Mouse (Mus musculus): Measurements from ENCODE around the gene Dot1l. TPM values are rescaled to one million over a fixed set of nuclear protein-coding genes. Genes with fewer than 3 reads are reported as not detected.
A peak's percentile ranks its signal among the peaks of the same experiment; 100 is the strongest.
"Not testable (repeated sequence)": the region's sequence is repeated elsewhere in the genome, so short reads cannot be mapped to it uniquely, and the experiment has no call there.

Dot1l gene
- polyA plus RNA-seq, 1 experiment from 2014 or later: 19.5 TPM

DNA sequence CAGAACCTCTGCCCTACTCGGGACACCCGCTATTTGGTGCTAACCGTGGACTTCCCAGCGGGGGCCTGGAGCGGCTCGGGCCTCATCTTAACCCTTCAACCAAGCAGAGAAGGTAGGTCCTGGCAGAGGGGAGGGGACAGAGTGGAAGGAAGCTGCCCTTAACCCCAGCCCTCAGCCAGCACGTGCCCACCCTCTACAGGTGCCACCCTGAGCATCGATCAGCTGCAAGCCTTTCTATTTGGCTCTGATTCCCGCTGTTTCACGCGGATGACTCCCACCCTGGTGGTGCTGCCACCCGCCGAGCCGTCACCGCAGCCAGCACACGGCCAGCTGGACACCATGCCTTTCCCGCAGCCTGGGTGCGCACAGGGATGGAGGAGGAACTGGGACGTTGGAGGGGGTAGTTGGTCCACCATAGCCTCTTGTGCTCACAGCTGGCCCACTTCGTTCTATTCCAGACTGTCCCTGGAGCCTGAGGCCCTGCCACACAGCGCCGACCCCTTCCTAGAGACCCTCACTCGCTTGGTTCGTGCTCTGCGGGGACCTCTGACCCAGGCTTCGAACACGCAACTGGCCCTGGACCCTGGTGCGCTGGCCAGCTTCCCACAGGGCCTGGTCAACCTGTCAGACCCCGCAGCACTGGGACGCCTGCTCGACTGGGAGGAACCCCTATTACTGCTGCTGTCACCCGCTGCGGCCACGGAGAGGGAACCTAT is 51.5 kb downstream of the Dot1l start:
- peak overlapping the region; percentile 75 for H3K4me2 ChIP-seq
- peaks cover 41% of the 10 kb centered on the region for H3K36me3 ChIP-seq
- peaks cover 42% of the 10 kb centered on the region for H3K4me1 ChIP-seq (replicated peaks)
- 39% methylated on average over 34 of the region's 34 CpGs for WGBS
- peak overlapping the region; percentile 44 for H3K4me3 ChIP-seq
- peak; percentile 20 for ATAC-seq (ENCODE audit: low read depth)
- H3K27me3 ChIP-seq: peaks cover 43% of the 10 kb centered on the region
- peak overlapping the region; percentile 86 for H3K27ac ChIP-seq (replicated peaks)
- H3K9me3 ChIP-seq: no peaks in the 10 kb centered on the region
- peak overlapping the region; percentile 79 for H3K9ac ChIP-seq

DNA sequence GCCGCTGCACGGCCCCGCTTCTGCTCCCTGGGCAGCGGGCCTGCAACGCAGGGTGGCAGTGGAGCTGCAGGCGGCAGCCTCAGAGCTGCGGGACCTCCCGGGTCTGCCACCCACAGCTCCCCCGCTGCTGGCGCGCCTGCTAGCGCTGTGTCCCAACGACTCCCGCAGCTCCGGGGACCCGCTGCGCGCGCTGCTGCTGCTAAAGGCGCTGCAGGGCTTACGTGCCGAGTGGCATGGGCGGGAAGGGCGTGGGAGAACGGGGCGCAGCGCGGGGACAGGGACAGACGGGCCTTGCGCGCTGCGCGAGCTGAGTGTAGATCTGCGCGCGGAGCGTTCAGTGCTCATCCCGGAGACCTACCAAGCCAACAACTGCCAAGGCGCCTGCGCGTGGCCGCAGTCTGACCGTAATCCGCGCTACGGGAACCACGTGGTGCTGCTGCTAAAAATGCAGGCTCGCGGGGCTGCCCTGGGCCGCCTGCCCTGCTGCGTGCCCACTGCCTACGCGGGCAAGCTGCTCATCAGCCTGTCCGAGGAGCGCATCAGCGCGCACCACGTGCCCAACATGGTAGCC is 52.1 kb downstream of the Dot1l start:
- under 1% methylated on average over 54 of the region's 58 CpGs for WGBS
- peak; percentile 85 for ATAC-seq (ENCODE audit: low read depth)
- Histone ChIP-seq H3K4me2 (peak overlapping the region; percentile 75), H3K4me1 (replicated peaks) (peaks cover 42% of the 10 kb centered on the region), H3K9me3 (no peaks in the 10 kb centered on the region), H3K4me3 (peak overlapping the region; percentile 44), H3K36me3 (peaks cover 35% of the 10 kb centered on the region), H3K9ac (peak overlapping the region; percentile 79), H3K27ac (replicated peaks) (peak overlapping the region; percentile 86), H3K27me3 (peaks cover 48% of the 10 kb centered on the region)

DNA sequence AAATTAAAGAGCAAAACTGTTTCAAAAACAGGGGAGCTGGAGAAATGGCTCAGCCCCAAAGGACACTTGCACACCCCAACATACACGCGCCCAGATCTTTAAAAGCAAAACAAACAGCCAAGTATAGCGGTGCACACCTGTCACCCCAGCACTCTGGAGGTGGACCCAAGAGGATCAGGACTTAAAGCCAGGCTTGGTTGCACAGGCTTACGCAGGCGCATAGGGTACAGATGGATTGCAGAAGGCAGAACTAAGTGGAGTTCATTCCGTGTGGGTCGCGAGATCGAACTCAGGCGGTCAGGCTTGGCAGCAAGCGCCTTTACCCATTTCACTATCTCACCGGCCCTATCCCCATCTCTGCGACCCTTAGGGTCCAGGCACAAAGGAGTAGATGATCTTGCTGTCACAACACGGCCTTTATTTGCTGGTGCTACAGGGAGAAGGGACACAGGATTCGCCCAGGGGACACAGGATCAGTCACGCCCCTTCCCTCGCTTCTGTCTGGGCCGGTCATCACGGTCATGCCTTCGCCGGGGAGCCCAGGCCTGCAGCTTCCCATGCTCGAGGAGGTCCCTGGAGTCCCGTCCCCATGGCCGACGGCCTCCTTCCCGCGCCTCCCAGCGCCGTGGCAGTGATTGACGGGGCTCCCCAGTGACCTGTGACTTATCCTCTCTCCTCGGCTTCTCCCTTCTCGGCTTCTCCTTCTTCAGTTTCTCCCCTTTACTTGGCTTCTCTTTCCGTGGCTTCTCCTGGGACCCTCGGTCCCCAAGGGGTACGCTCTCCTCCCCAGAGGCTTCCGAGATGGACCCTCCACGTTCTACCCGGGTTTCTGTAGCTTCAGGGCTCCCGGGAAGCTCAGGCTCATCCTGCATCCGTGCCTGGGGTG is 53.3 kb downstream of the Dot1l start:
- whole genome bisulfite sequencing: 20% methylated on average over 40 of the region's 40 CpGs
- H3K9me3 ChIP-seq: no peaks in the 10 kb centered on the region
- H3K27me3 ChIP-seq: peaks cover 53% of the 10 kb centered on the region

DNA sequence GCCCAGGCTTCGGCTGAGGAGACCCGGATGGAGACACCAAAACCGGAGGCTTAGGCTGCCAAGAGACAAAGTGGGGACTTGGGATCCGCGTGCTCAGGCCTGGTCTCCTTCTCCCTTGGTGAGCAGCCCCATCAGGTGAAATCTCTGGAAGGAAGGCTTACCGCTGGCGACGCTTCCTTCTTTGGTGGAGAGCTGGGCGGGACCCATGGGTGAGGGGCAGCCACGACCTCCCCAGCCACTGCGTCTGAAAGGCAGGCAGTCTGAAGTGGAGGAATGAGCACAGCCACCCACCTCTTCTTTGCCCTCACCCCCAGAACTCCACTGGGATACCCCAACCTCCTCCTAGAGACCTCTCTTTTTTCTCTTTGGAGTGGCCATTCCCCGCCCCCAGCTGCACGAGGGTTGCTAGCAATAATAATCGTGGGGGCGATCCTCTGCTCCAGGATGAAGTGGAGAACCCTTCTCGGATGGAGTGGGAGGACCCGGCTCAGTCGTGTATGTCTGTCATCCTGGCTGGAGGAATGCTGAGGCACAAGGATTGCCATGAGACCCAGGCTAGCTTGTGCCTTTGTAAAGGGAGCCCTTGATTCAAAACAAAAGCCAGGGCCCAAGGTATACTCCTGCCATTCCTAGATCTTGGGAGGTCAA is 54.1 kb downstream of the Dot1l start:
- ATAC-seq (ENCODE audit: low read depth): no peak
- Histone ChIP-seq H3K9ac (peak overlapping the region; percentile 48), H3K4me3 (peak overlapping the region; percentile 14; the same call in 1 of the 2 replicates), H3K9me3 (no peaks in the 10 kb centered on the region), H3K4me2 (peak overlapping the region; percentile 75), H3K36me3 (peaks cover 15% of the 10 kb centered on the region), H3K27me3 (peaks cover 56% of the 10 kb centered on the region), H3K27ac (replicated peaks) (no peak overlapping the region), H3K4me1 (replicated peaks) (peaks cover 42% of the 10 kb centered on the region)
- 9% methylated on average over 18 of the region's 18 CpGs for WGBS

More for the DNA sequence above, 53.3 kb downstream of the Dot1l start:
- peak overlapping the region; percentile 79 for H3K9ac ChIP-seq
- H3K36me3 ChIP-seq: peaks cover 23% of the 10 kb centered on the region
- no peak for ATAC-seq (ENCODE audit: low read depth)
- H3K4me2 ChIP-seq: peak overlapping the region; percentile 75
- peak overlapping the region; percentile 14 for H3K4me3 ChIP-seq
- no peak overlapping the region for H3K27ac ChIP-seq (replicated peaks)
- H3K4me1 ChIP-seq (replicated peaks): peaks cover 42% of the 10 kb centered on the region

DNA sequence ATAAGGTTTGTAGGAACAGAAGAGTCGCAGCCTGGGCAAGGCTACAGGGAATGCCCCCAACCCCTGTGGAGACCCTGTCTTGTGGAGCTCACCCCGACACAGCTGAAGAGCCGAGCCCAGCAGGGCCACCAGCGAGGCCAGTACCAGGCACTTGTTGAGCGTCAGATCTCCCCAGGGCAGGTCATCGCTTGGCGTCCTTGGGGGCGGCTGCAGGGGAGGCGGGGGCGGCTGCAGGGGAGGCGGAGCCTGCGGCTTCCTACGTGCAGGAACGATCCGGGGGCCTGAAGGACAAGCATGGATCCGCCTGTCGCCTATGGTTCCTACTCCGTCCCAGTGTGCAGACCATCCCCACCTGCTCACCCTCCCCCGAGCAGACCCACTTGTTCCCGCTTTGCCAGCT is 55.1 kb downstream of the Dot1l start:
- 2% methylated on average over 19 of the region's 20 CpGs for WGBS
- ATAC-seq (ENCODE audit: low read depth): no peak
- Histone ChIP-seq H3K4me1 (replicated peaks) (peaks cover 42% of the 10 kb centered on the region), H3K36me3 (peaks cover 6% of the 10 kb centered on the region), H3K27me3 (peaks cover 49% of the 10 kb centered on the region), H3K4me2 (peak overlapping the region; percentile 20; the same call in 1 of the 2 replicates), H3K27ac (replicated peaks) (no peak overlapping the region), H3K9me3 (no peaks in the 10 kb centered on the region), H3K4me3 (no peak overlapping the region), H3K9ac (peak overlapping the region; percentile 47; the same call in 1 of the 2 replicates)

DNA sequence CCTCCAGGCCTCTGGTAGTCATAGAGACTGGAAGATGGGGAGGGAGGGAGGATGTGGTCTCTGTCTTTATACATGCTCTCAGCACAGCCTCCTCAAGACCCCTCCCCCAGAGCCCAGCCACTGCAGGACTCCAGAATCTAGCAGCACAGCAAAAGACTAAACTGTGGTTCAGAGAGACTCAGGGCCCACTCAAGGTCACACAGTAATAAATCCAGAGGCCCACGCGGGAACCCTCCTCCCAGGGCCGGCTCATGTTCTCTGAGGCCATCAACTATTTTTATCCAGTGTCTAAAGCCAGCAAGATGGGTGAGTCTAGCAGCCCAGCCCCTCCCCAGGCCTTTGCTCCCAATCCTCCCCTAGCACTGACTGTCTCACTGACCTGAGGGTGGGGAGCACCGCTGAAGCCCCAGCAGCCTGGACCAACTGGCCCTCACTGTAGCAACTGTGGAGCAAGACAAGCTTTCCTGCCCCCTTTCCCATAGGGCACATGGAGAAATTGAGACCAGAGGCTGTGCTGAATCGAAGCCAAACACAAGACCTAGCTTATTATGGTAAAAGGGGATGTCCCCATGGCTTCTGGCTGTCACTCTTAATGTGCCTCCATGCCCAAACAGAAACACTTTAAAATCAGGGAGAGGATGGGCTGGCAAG is 57.5 kb downstream of the Dot1l start:
- H3K4me1 ChIP-seq (replicated peaks): peaks cover 24% of the 10 kb centered on the region
- H3K27me3 ChIP-seq: peaks cover 47% of the 10 kb centered on the region
- H3K36me3 ChIP-seq: no peaks in the 10 kb centered on the region
- H3K4me2 ChIP-seq: no peak overlapping the region
- WGBS: 60% methylated on average over 5 of the region's 5 CpGs
- peak overlapping the region; percentile 43; the same call in 1 of the 2 replicates for H3K9ac ChIP-seq
- no peaks in the 10 kb centered on the region for H3K9me3 ChIP-seq
- ATAC-seq (ENCODE audit: low read depth): no peak
- no peak overlapping the region for H3K27ac ChIP-seq (replicated peaks)
- H3K4me3 ChIP-seq: no peak overlapping the region

DNA sequence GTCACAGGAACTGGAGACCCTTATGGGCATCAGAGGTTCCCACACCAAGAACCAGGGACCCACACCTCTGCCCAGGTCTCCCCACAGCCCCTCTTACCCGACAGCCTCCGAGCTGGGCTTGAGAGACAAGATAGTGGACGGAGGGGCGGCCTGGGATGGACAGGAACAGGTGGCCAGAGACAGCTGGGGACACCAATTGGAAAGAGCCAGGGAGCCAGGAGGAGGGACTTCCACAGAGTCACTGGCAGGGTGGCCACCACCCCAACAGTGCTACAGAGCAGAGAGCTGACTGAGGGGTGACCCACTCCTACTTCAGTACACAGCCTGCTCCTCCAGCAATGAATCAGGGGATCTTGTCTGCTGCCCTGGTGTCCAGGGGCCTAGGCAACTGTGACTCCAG is 58.4 kb downstream of the Dot1l start, which contains the start of gene Jsrp1:
Gene Jsrp1, minus strand, starts transcription at position 133 of the 400 bp plus-strand sequence.
- ATAC-seq (ENCODE audit: low read depth): no peak
- no peak within 1 kb of the TSS for H3K4me3 ChIP-seq
- H3K4me1 ChIP-seq (replicated peaks): peaks cover 16% of the 10 kb centered on the region
- H3K4me2 ChIP-seq: no peak within 1 kb of the TSS
- no peaks in the 10 kb centered on the region for H3K36me3 ChIP-seq
- peaks cover 42% of the 10 kb centered on the region for H3K27me3 ChIP-seq
- no peaks in the 10 kb centered on the region for H3K9me3 ChIP-seq
- H3K27ac ChIP-seq (replicated peaks): no peak within 1 kb of the TSS
- 83% methylated on average over 4 of the region's 4 CpGs for WGBS
- H3K9ac ChIP-seq: no peak within 1 kb of the TSS

DNA sequence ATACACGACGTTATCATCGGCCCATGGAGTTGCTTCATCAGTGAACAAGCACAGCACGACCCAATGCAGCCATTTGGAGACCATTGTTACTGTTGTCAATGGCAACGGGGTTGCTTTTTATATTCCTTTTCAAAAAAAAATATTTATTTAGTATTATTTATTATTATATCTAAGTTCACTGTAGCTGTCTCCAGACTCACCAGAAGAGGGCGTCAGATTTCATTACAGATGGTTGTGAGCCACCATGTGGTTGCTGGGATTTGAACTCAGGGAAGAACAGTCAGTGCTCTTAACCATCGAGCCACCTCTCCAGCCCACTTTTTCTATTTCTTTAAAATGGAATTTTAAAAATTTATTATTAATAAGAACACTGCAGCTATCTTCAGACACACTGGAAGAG is 59.8 kb downstream of the Dot1l start:
- Histone ChIP-seq H3K9me3 (no peaks in the 10 kb centered on the region), H3K9ac (no peak overlapping the region), H3K4me3 (no peak overlapping the region), H3K4me1 (replicated peaks) (peaks cover 6% of the 10 kb centered on the region), H3K27me3 (peaks cover 28% of the 10 kb centered on the region), H3K4me2 (no peak overlapping the region), H3K27ac (replicated peaks) (no peak overlapping the region), H3K36me3 (no peaks in the 10 kb centered on the region)
- WGBS: 64% methylated on average over 7 of the region's 7 CpGs
- ATAC-seq (ENCODE audit: low read depth): no peak

DNA sequence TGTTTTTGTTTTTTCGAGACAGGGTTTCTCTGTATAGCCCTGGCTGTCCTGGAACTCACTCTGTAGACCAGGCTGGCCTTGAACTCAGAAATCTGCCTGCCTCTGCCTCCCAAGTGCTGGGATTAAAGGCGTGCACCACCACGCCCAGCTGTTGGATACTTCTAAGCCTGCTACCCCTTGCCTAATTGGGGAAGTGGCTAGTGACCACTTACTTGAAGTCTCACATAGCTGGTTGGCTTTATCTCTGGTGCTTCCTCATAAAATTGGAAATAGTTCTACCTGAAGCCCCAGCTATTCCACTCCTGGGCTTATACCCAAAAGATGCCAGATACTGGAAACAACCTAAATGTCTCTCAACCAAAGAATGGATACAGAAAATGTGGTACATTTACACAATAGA is 61.3 kb downstream of the Dot1l start:
- H3K4me1 ChIP-seq (replicated peaks); H3K4me3 ChIP-seq; H3K9me3 ChIP-seq; H3K27ac ChIP-seq (replicated peaks); H3K36me3 ChIP-seq; ATAC-seq (ENCODE audit: low read depth); H3K9ac ChIP-seq; H3K4me2 ChIP-seq: not testable (repeated sequence)
- H3K27me3 ChIP-seq: peaks cover 14% of the 10 kb centered on the region; the same call in 1 of the 2 replicates
- 86% methylated on average over 3 of the region's 3 CpGs for WGBS

DNA sequence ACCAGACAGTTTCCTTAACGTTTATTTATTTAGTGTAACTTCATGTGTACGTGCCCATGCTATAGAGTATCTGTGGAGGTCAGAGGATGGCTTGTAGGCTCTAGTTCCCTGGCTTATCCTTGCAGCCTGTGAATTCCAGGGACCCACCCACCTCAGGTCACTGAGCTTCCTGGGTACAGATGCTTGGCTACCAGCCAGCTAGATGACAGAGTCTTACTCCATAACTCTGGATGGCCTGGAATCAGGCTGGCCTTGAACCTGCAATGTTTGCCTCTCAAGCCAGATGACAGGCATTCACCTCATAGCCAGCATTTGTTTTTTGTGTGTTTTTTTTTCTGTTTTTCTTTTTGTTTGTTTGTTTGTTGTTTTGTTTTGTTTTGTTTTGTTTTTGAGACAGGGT is 62.2 kb downstream of the Dot1l start:
- ATAC-seq (ENCODE audit: low read depth): no peak
- no peaks in the 10 kb centered on the region for H3K4me1 ChIP-seq (replicated peaks)
- no peaks in the 10 kb centered on the region for H3K36me3 ChIP-seq
- no peaks in the 10 kb centered on the region for H3K9me3 ChIP-seq
- H3K27ac ChIP-seq (replicated peaks): no peak overlapping the region
- no peak overlapping the region for H3K4me3 ChIP-seq
- H3K27me3 ChIP-seq: peaks cover 7% of the 10 kb centered on the region; the same call in 1 of the 2 replicates
- no peak overlapping the region for H3K4me2 ChIP-seq
- no peak overlapping the region for H3K9ac ChIP-seq
- WGBS: 73% methylated on average over 2 of the region's 2 CpGs

DNA sequence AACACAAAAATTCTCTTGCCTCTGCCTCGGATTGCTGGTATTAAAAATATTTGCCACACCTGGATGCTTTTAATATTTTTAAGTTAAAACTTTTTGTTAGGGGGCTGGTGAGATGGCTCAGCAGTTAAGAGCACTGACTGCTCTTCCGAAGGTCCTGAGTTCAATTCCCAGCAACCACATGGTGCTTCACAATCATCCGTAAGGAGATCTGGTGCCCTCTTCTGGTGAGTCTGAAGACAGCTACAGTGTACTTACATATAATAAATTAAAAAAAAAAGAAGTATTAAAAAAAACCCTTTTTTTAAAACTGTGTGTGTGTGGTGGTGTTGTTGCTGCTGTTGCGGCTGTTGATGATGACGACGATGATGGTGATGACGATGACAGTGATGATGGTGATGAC is 62.9 kb downstream of the Dot1l start:
- not testable (repeated sequence) for H3K4me1 ChIP-seq (replicated peaks); H3K27ac ChIP-seq (replicated peaks); H3K4me2 ChIP-seq; H3K9ac ChIP-seq; H3K4me3 ChIP-seq; H3K27me3 ChIP-seq; H3K36me3 ChIP-seq; H3K9me3 ChIP-seq; ATAC-seq (ENCODE audit: low read depth)
- WGBS: 79% methylated on average over 7 of the region's 7 CpGs

All from neural tube, embryonic 13.5 days (tissue).